Mouse (Mus musculus) CD8-positive naive resting alpha-beta T cell, adult 2 months (primary cell): ENCODE measurements around the gene Il9.

ENCODE experiments used
- DNase-seq, 2 experiments: peaks; one replicate each; pipeline ENCODE4 v3.0.0; 2022; ENCODE audit warnings: low read depth in 2 of 2, low spot score in 2 of 2

Gene Il9

DNA sequence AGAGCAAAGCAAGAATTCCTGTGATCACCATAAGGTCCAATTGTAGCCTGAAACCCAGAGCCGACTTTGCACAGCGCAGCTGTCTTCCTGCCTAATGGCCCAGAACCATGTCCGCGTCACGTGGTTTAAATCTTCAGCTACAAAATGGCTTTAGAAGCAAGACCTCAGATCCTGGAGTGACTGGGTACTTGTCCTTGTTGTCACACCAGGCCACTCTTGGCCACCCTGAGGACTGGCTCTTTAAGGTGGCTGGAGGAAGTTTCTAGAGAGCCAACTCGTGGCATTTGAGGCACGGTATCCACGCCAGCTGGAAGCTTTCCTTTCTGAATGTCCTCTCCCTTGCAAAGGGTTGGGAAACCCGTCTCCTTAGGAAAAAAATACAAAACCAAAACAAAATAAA, 10.1 kb downstream of the Il9 start:
- DNase-seq, result no peak

DNA sequence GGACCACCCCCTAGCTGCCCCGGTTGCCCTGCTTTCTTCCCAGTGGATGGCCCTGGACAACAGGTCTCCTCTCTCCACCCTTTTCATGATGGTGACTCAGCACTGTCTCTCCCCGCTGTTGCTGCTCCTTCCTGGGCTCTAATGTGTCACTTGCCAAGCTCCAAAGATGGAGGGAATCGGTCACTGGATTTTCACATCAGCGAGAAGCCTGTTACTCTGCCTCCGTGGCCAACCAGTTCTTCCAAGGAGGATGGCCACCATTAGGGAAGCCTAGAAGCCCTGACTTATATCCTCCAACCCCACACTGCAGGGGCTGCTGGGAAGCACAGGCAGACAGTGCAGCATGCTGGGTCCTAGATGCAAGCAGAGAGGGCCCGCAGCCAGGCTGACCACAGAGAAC, 10.8 kb downstream of the Il9 start:
- no peak for DNase-seq

DNA sequence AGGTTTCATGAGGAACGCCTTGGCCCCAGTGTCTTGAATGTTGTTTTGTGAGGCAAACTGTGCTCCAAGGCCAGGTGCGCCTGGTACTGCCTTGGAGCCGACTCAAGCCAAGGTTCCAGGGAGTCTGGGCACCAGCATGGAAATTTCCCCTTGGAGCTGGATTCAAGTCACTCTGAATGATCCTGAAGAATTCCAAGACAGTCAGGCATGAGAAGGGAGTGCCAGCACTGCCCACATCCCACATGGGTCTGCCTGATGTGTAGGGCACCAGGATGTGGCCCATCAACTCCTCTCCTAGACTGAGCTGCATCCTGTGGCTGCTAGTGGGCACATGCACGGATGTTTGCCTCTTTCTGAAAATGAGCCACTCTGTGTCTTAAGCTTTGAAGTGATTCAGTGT, 13.5 kb downstream of the Il9 start:
- DNase-seq, result no peak

DNA sequence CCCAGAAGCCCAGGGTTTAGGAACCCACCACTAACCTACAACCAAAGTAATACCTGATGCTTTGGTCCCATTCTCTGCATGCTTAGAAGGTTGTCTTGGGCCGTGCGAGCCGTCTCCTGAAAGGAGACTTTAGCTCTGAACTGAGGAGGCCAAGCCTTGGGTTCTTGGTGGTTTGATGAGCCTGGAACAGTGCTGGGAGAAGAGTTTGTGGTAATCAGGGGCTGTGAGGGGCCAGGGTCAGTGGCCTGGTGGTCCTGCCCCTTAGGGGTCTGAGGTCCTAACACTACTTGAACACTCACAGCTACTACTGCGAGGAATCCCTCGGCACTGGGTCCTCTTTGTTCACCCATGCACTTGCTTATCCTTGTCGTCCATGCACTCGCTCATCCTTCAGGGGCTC, 14.3 kb downstream of the Il9 start:
- DNase-seq, result no peak

DNA sequence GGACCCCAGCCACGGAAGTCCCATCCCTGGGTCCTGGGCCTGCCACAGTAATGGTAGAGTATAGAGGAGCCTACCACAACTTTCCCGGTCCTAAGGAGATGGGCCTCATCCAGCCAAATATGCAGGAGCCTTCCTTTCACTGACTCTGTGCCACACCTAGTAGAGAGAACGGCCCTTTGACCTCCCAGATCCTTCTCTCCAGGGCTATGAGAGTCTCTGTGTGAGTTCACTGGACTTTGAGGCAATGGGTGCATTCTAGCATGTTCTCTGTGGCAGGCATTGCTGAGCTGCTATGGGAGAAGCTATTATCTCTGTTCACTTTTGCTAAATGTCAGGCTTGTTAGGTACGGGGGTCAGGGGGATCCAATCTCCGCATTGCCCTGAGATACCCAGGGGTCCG, 18.3 kb downstream of the Il9 start:
- no peak for DNase-seq

DNA sequence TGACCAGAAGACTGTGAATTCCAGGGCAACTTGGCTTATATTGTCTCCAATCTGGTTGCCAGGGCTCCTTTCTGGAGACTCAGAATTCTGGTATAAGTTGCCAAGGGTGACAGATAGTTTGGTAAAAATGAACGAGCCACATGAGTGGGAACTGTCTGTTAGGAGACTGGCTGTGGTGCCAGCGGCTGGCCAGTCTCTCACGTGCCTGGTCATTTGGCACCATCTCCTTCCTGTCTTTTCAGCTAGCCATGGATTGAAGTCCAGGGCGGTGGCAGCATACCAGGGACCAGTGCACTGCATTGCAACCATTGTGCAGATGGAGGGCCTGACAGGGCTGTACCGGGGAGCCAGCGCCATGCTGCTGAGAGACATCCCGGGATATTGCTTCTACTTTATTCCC, 18.8 kb downstream of the Il9 start:
- DNase-seq, result no peak

DNA sequence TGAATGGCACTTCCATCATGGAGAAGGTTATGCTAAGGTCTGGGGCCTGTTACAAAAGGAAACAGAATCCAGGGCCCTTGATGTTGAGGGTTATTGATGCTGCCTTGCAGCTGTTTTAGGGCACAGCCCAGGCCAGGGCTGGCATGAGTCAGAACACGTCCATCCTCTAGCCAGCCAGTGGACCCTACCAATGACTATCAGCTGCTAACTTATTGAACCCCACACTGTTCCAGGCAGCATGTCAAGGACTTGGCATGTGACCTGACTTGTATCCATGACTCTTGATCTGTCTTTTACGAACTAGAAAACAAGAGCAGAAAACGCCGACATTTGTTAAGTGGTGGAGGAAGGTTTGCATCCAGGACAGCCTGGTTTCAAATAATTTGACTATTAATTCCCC, 19.3 kb downstream of the Il9 start:
- no peak for DNase-seq

DNA sequence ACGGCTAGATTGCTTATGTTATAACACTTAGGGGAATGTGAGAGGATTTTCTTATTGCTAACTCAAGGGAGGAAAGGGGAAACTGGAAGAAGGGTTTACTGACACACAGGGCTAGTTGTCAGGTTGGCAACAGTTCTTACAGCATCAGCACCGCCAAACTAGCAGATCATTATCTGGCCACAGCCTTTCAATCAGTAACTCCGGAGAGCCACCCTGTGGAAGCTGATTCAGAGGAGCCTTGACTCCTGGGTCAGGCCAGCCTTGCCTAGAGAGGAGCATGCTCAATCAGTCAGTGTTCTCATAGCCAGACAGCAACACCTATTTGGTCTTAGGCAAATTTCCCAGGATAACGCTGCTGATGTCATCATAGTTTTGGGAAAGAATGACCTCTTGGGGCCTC, 20.6 kb downstream of the Il9 start:
- no peak for DNase-seq

DNA sequence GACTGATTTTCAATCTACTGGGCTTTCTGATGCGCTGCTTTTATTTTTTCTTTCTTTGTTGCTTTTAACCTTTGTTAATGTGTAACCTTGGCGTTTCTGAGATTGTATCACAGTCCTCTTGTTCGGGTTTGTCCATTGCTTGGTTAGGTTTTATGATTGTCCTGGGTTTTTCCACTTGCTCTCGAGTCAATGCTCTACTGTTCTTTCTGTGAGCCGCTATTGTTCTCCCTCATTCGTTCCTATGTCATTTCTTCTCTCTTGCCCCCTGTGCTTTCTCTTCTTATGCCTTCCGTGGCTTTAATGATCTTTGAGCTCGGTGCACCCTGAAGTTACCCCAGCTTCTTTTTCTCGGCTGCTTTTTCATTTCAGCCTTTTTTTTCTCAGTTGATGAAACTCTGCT, 24.0 kb downstream of the Il9 start:
- DNase-seq, result no peak

DNA sequence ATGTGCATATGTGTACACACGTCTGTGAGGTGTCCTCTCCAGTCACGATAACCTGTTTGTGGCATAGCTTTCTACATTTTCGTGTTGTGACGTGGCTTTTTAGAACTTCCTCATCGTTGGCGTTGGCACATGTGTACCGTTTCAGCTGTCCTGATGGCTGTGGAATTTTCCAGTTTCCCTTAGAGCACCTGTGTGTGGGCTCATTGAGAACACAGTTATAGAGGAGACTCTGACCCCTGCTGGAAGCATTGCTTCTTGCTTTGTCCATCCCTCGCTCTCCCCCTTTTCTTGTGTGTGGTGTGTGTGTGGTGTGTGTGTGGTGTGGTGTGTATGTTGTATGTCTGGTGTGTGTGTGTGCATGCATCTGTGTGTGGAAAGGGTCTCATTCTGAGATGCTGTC, 32.0 kb downstream of the Il9 start:
- DNase-seq, result no peak

DNA sequence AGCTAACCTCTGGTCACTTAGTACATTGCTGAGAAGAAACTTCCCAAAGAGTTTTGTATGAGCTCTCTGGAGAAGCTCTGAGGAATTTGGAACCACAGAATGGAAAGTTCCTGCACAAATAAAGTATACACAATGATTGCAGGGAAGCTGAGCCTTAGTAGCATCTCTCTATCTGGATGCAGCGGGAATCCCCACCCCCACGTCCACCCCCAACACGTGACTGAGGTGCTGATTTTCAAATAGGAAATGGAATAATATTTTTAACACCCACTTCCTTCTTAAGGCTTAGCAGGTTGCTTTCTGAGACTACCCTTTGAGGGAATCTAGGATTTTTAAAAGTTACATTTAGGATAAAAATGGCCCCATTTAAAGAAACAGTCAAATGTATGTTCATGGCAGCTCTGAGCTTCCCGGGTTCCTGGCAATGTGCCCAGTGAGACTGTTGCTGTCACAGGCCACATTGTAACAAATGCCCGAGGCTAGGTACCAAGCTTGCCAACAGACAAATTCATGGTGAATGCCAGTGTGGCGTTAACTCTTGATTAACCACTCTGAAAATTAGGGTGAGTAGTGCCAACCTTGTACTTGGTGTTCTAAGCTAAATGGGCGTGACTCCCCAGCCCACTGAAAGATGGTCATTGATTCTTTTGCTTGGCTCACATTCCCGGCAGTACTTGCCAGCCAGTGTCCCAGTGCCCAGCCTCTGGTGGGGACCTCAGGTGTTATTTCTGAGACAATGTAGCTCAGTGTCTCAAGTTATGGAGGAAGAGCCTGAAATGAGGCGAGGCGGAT, 32.6 kb downstream of the Il9 start:
- no peak for DNase-seq

DNA sequence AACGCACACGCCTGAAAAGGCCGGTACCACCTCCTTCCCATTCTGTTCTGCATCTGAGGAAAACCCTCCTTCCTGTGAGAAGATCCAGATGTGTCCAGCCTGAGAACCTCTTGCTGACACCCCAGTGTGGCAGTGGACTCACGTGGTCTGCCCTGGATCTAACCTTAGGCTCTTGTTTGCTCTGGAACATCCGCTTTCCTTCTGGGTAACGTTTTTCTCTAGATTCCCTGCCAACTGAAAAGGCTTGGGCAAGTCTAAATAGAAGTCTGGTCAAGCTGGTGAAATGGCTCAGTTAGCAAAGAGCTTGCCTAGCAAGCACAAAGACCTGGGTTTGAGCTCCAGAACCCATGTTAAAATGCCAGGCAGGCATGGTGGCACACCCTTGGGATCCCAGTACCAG, 37.0 kb downstream of the Il9 start:
- no peak for DNase-seq

DNA sequence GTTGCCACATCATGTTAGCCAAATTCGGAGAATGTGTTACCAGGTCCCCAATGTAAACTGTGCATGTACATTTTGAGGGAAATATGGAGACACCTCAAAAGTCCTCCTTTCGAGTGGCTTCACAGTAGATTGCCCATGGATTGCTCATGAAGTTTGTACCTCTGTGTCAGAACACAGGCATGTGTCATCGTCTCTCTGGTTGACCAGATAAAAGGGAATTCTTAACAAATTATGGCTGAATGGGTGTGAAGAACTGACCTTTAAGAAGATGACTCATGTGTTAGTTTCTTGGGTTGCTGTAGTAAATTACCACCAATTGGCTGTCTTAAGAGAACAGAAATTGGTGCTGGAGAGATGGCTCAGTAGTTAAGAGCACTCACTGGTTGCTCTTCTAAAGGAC, 37.9 kb downstream of the Il9 start:
- DNase-seq, result no peak

DNA sequence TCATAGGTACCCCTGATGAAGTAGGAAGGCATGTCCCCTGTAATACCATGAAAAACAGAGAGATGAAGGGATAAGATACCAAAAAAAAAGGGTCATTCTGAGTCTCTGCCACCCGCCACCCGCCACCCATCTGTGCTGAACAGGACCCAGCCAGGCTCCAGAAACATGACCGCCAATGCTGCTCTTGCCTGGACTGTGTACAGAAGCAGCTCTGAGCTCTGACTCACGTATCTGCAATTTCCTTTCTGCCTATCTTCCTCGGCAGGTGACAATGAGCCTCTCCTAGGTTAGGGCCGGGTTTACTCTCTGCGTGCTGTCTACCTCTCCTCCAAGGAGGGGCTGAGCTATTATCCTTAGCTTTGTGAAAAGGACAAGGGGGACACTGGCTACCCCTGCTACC, 38.6 kb downstream of the Il9 start:
- DNase-seq, result no peak

DNA sequence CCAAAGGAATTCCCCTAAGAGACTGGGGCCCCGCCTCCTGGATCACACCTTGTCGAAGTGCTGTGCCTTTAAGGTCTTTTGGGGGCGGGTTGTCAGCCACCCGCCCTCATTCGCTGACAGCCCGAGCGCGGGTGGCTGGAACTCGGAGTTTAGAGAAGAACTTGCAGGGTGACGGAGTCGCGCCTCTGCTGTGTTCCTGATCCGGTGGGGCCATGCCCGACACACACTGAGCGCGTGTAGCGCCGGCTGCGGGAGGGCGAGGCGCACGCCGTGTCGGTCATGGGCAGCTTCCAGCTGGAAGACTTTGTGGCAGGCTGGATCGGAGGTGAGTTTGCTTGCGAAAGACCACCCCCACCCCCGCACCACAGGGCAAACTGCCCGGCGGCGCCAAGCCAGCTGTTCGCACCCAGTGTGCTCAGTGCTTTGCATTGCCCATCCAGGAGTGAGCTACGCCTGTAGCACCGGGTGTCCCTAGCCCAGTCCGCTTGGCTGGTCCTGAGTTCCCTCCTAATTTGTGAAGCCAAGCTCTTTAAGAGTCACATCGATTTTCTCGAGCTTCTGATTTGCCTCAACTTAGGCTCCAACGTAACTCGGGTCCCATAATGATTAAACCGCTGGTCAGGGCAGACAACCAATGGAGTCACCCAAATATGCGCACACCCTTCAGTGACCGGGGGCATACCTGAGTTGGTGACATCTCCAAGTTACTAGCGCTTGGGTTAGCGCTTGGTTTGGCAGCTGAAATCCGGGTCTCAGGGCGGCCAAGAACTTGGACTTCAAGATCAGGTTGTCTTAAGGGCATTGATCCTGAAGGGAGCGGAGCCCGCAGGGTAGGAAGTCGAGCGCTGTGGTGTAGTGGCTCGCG, 43.6 kb downstream of the Il9 start, which contains the start of gene Slc25a48:
TSS of gene Slc25a48 (plus strand) at position 145 of the 865 bp plus-strand sequence.
- no peak for DNase-seq

DNA sequence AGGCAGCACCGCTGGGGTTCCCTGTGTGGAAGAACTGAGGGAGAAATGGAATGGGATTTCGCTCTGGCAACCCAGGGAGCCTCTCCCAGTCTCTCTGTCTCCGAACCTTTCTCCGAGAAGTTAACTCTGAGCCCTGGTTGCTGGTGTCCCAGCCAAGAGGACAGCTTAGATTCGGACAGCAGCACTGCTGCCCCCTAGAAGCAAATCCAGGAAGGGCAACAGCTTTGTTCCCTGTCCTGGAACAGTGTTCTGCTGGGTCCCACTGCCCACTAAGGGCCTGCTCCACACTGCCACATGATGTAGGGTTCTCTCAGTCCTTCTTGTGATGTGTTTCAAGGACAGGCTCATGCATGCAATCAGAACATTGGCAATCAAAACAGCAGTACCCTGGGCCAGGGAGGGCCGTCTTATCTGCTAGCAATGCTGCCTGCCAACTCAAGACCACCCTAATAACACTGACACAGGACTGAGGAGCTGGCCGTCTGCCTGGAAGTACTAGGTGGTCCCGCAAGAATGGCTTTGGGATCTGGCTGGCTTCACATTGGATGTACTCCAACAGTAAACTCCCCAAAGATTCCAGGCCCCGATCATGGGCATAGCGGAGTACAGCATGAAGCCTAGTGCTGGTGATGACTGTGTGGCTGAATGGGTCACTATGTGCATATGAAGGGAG, 46.3 kb downstream of the Il9 start:
- DNase-seq, result no peak

DNA sequence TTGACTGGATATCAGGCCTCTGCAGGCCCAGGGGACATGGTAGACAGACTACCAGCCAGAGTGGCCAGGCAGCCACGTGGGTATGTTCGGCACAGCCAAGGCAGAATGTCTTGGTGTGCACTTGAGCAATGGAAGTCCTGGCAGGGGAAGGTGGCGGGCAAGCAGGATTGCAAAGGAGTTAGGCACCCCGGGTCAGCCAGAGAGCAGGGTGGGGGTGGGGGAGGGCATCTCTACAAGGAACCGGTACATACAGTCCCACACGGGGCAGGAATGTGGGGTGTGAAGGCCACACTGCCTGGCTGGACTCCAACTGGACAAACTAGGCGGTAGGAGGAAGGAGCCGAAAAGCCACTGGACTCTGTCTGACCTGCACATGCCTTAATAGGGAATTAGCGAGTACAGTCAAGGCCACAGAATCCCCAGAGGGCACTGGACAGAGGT, 47.7 kb downstream of the Il9 start:
- DNase-seq, result no peak

DNA sequence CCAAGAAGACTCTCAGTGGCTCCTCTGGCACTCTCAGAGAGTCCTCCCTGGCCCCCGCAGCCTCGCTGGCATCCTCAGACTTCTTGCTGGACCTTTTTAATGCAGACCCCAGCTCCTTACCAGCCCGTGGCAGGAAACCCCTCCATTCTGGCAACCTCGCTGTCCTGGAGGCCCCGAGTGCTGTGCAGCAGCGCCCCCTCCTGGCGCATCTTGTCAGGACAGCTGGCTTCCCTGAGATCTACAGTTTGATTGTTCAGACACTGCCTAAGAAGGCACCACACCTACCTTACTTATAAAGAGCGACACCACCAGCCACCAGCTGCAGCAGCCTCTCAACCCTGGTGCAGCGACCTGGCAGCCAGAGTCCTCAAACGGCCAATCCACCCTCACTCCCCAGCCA, 48.6 kb downstream of the Il9 start:
- DNase-seq, result peak in 1 of 2 experiments; percentile 11

DNA sequence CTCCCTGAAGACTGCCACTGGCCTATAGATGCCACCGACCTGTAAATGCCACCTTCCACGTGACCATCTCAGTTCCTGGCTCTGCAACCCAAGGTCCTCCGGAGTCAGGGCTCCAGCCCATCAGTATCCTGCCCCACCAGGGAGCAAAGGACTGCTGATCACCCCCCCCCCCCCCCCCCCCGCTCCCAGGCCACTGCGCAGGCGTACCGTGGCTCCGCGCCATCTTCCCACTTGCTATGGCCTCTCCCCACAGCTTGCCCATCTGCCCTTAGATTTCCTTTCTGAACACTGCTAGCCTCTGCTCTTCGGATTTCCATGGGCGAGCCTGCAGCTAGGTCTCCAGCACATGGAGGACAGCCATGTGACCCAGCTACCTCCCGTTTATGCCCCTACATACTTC, 49.5 kb downstream of the Il9 start:
- DNase-seq, result no peak
